Mouse (Mus musculus) E14TG2a.4 (cell line): Measurements from ENCODE around the gene Ncam1.

Experiments used
- H3K27me3 ChIP-seq: 2 replicates; pipeline ENCODE4 v1.6.1; 2014; ENCODE audit warnings: low read length, control low read depth; ENCODE audit not compliant: insufficient read depth
- H3K36me3 ChIP-seq: 2 replicates; pipeline ENCODE4 v1.6.1; 2014; ENCODE audit warnings: low read length, control low read depth; ENCODE audit not compliant: insufficient read depth
- H3K4me1 ChIP-seq: replicated peaks from 2 replicates; pipeline ENCODE4 v1.6.1; 2014; ENCODE audit warnings: low read depth, low read length, control low read depth
- H3K4me3 ChIP-seq: replicated peaks from 2 replicates; pipeline ENCODE4 v1.5.1; 2014; ENCODE audit warnings: mild to moderate bottlenecking, low read length
- H3K9me3 ChIP-seq: 2 replicates; pipeline ENCODE4 v1.6.1; 2014; ENCODE audit warnings: low read length, control low read depth
- CTCF ChIP-seq: conservative IDR thresholded peaks from 2 replicates; pipeline ENCODE4 v1.5.1; 2014; ENCODE audit warnings: low read length
- NANOG ChIP-seq: IDR thresholded peaks from 2 replicates; pipeline ENCODE4 v1.6.1; 2014; ENCODE audit warnings: borderline replicate concordance, low read length, mixed read lengths
- POU5F1 ChIP-seq: IDR thresholded peaks from 2 replicates; pipeline ENCODE4 v1.6.1; 2014; ENCODE audit warnings: low read length, borderline replicate concordance

Gene Ncam1

DNA sequence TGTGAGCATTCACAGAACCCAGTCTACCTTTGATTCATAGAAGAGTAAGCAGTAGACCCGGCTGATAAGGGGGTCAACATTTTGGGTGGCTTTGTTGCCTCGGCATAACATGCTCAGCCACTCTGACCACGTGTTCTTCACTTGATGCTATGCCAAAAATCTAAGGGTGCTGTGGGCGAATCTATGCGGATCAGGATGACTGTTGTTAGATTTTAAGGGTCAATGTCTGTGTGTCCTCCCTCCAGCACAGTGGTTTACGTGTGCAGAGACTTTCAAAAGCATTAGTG lies 311.1 kb downstream of the Ncam1 start:
- TF ChIP-seq POU5F1, result no peak
- no peak for TF ChIP-seq CTCF
- TF ChIP-seq NANOG, result no peak
- H3K4me3 ChIP-seq, result no peak overlapping the region
- H3K36me3 ChIP-seq, result no peaks in the 10 kb centered on the region
- H3K4me1 ChIP-seq, result peaks cover 48% of the 10 kb centered on the region
- H3K9me3 ChIP-seq, result no peaks in the 10 kb centered on the region
- H3K27me3 ChIP-seq, result no peaks in the 10 kb centered on the region

DNA sequence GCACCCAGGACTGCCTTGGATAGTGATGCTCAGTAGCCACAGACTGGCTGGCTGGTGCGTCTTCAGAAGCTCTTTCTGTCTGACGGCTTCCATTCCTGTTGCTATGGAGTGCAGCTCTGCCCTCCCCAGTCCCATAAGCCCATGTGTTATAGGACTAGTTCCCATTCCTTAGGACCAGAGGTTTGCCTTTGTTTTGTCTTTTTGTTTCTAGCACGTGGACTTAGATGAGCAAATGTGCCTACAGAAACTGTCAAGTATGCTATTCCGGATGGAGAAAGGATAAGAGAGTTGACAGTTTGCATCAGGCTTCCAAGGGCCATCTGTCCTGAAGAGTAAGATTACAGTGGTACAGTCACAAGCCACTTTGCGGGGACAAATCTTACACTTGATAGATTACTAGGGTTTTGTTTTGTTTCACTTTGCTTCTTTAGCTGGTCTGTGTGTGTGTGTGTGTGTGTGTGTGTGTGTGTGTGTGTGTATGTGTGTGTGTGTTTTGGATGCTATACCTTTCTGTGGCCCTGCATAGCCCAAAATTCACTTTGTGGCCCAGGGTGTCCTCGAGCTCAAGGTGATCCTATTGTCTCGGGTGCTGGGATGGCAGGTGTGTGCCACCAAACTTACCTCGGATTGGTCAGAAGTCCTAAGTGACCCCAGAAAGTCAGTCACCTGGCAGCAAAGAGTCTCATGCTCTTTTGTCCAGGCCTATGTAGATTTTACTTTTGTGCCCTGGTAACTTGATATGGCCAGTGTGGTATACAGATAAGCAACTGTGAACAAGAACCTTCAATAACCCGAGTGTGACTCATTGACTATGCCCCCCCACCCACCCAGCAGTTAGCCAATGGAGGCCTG lies 311.7 kb downstream of the Ncam1 start:
- Histone ChIP-seq H3K36me3 (no peaks in the 10 kb centered on the region), H3K27me3 (no peaks in the 10 kb centered on the region), H3K4me1 (peaks cover 53% of the 10 kb centered on the region), H3K4me3 (peak overlapping the region; percentile 84; the same call in 1 of the 2 replicates), H3K9me3 (no peaks in the 10 kb centered on the region)
- no peak for TF ChIP-seq CTCF
- TF ChIP-seq POU5F1, result no peak
- no peak for TF ChIP-seq NANOG

DNA sequence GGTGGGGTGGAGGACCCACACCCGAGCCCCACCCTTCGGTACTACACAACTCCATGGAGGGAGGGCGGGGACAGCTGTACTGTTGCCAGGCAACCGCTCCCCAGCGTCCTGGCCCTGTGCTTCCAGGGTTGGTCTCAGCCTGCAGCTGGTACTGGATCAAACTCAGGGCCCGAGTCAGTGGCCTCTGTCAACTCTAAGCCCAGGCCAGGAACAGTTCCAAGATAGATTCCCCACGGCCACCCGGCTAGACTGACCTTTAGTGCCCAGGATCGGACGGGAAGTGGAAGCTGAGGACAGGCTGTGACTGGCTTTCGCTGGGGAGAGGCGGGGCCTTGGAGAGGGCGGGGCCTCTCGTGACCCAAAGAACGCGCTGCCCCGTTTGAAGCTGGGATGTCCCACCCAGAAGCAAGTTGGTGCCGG lies 312.8 kb downstream of the Ncam1 start, which contains the start of gene Ttc12:
Gene Ttc12, minus strand, starts transcription at position 334 of the 420 bp plus-strand sequence.
- Histone ChIP-seq H3K9me3 (no peaks in the 10 kb centered on the region), H3K4me3 (peak within 1 kb of the TSS; percentile 84), H3K27me3 (no peaks in the 10 kb centered on the region), H3K36me3 (no peaks in the 10 kb centered on the region), H3K4me1 (peaks cover 53% of the 10 kb centered on the region)
- no peak for TF ChIP-seq CTCF
- no peak for TF ChIP-seq NANOG
- no peak for TF ChIP-seq POU5F1

DNA sequence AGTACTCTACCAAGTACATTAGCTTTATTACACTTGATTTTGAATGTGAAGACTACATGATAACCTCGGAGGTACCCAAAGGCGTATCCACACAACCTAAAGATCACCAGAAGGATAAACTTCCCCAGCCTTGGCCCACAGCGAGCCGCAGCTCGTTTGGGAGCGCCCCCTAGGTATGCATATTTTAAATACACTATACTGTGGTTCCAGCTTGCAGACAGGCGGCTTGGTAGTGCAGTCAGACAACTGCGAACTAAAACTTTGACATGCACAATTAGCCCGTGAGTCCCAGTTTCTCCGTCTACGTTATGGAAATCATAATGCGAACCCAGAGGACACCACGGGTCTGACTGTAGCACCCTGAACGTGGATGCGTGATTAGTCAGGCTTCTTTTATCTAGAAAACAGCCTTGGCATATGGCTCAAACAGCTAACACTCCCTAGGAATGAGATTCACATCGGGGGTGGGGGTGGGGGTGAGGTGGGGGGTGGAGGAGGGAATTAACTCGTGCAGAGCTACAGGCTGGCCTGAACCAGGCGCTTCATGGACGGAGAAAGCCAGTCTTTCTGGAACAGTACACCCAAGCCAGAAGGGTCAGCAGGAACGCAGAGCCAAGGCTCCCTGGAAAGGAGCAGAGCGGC lies 313.4 kb downstream of the Ncam1 start:
- Histone ChIP-seq H3K4me1 (peaks cover 53% of the 10 kb centered on the region), H3K4me3 (peak overlapping the region; percentile 84), H3K9me3 (no peaks in the 10 kb centered on the region), H3K27me3 (no peaks in the 10 kb centered on the region), H3K36me3 (no peaks in the 10 kb centered on the region)
- TF ChIP-seq NANOG, result no peak
- TF ChIP-seq CTCF, result peak; percentile 44; the same call in 1 of the 2 replicates

DNA sequence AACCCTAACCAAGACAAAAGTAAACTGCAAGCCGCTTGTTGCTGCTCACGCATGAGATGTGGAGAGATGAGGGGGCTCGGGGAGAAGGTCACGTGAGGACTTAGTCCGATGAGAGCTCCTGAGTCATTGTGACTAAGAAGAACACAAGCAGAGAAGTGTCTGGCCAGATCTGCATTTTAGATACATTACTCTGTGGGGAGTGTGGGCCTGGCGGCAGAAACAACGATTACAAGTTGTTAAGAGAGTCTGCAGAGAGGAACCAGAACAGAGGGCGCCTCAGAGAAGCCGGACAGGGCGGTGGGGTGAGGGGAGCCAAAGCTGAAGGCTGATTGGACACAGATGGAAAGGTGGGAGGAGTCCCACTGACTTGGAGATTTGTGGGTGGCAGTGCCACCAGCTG lies 315.4 kb downstream of the Ncam1 start:
- Histone ChIP-seq H3K4me1 (peaks cover 43% of the 10 kb centered on the region), H3K27me3 (no peaks in the 10 kb centered on the region), H3K4me3 (peak overlapping the region; percentile 49), H3K36me3 (no peaks in the 10 kb centered on the region), H3K9me3 (no peaks in the 10 kb centered on the region)
- TF ChIP-seq CTCF (no peak), NANOG (no peak), POU5F1 (no peak)

DNA sequence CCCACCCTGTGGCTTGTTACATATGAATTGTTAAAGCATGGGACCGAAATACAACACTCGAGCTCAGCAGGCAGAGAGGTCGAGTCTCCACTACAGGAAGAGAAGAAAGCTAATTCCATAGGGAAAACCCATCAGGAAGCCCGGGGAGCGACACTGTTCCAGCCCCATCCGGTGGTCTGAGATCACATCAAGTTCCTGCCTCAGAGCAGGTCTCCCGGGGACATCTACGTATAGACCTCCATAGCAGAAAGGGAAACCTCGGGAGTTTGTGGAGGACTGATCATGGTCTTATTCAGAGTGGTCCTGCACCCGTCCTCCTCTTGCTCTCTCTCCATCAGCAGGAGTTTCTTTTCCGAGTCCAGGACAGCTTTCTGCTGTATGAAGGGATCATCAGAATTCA lies 326.6 kb downstream of the Ncam1 start:
- Histone ChIP-seq H3K4me1 (no peaks in the 10 kb centered on the region), H3K36me3 (no peaks in the 10 kb centered on the region), H3K27me3 (no peaks in the 10 kb centered on the region), H3K9me3 (no peaks in the 10 kb centered on the region), H3K4me3 (no peak overlapping the region)
- no peak for TF ChIP-seq POU5F1
- no peak for TF ChIP-seq NANOG
- no peak for TF ChIP-seq CTCF

DNA sequence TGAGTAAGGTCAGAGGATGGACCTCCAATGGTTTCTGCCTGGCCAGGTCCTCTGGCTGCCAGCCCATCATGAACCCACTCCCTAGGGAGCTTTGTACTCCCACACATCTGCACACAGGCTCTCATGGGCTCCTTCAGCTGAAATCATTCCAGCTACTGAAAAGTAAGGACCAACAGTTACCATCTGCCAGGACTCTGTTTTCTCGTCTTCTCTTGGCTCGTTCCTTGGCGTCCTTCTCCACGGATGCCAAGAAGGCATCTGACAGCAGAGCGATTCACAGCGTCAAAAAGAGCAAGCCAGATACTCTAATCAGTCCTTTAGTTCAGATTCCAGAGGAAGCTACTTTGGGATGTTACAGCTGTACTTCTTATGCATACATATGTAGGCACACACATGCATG lies 327.8 kb downstream of the Ncam1 start:
- H3K4me3 ChIP-seq, result no peak overlapping the region
- H3K36me3 ChIP-seq, result no peaks in the 10 kb centered on the region; the same call in 1 of the 2 replicates
- no peak for TF ChIP-seq CTCF
- TF ChIP-seq POU5F1, result no peak
- TF ChIP-seq NANOG, result no peak
- no peaks in the 10 kb centered on the region for H3K9me3 ChIP-seq
- no peaks in the 10 kb centered on the region for H3K4me1 ChIP-seq
- no peaks in the 10 kb centered on the region for H3K27me3 ChIP-seq

DNA sequence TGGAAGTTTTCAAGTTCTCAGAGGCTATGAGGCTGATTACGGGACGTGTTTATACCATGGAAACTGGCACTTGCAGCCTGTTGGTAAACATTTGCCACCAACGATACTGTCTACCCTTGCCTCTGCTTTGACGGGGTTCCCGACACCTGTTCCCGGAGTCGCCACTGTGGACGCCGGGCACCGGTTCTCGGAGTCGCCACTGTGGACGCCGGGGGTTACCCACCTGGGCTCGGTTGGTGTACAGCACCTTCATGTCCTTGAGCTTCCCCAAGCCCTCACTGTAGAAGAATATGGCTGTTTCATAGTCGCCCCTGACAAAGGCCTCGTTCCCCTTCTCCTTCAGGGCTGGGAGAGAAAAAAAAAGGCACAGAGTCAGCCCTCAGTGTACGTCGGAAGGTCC lies 328.7 kb downstream of the Ncam1 start:
- Histone ChIP-seq H3K4me1 (no peaks in the 10 kb centered on the region), H3K4me3 (no peak overlapping the region), H3K36me3 (no peaks in the 10 kb centered on the region; the same call in 1 of the 2 replicates), H3K27me3 (no peaks in the 10 kb centered on the region), H3K9me3 (no peaks in the 10 kb centered on the region)
- TF ChIP-seq POU5F1 (no peak), CTCF (no peak), NANOG (no peak)
